Mouse (Mus musculus) testis, adult 2 months (tissue): ENCODE measurements around the gene Gkn1.

Experiments
- CTCF ChIP-seq: fragments of 200-500 bp; IDR thresholded peaks from 2 replicates; pipeline ENCODE4 v1.5.1; 2012; ENCODE audit warnings: low read depth, mild to moderate bottlenecking, inconsistent platforms, low read length, moderate library complexity; ENCODE audit not compliant: control insufficient read depth, insufficient read depth, insufficient replicate concordance
- POLR2A ChIP-seq: fragments of 200-500 bp; IDR thresholded peaks from 2 replicates; pipeline ENCODE4 v1.6.1; 2012; ENCODE audit warnings: low read depth, mild to moderate bottlenecking, inconsistent platforms, low read length, moderate library complexity; ENCODE audit not compliant: control insufficient read depth

- TF ChIP-seq POLR2A (no peak), CTCF (no peak)
Observed at GRCm38 (mm10) chr6:87350829-87351228, at the start of gene Gkn1.
